Mouse (Mus musculus) layer of hippocampus, postnatal 14 days (tissue): ENCODE data around the gene Prkca. TPM values are rescaled to one million over a fixed set of nuclear protein-coding genes. Genes with fewer than 3 reads are reported as not detected.

Experiments used
- DNase-seq, 2 experiments: peaks; one replicate each; pipeline ENCODE4 v3.0.0; 2021 to 2022; ENCODE audit warnings: low spot score in 2 of 2, mixed read lengths in 1 of 2
- total RNA-seq, 2 experiments: library from RNA; stranded (reverse); gene quantifications; 2 replicates each; pipeline ENCODE4 v1.2.3; 2021

Gene Prkca
- total RNA-seq, 2 experiments from 2014 or later = 205 to 208 TPM

- DNase-seq = no peak
Measured at GRCm38 (mm10) chr11:108072606-108073243, 271.0 kb downstream of the Prkca start.

GRCm38 (mm10) chr11:108071230-108071629 is 272.5 kb downstream of the Prkca start:
- no peak for DNase-seq

GRCm38 (mm10) chr11:108070038-108070437 is 273.7 kb downstream of the Prkca start:
- no peak for DNase-seq

GRCm38 (mm10) chr11:108068430-108068829 is 275.3 kb downstream of the Prkca start:
- no peak for DNase-seq

- DNase-seq = no peak
Measured at GRCm38 (mm10) chr11:108067161-108067560, 276.6 kb downstream of the Prkca start.

GRCm38 (mm10) chr11:108064401-108064800 is 279.3 kb downstream of the Prkca start:
- no peak for DNase-seq

GRCm38 (mm10) chr11:108063096-108063495 is 280.6 kb downstream of the Prkca start:
- no peak for DNase-seq

- DNase-seq = no peak
Measured at GRCm38 (mm10) chr11:108061571-108062479, 281.9 kb downstream of the Prkca start.

- DNase-seq = no peak
Measured at GRCm38 (mm10) chr11:108057138-108057537, 286.6 kb downstream of the Prkca start.

GRCm38 (mm10) chr11:108054647-108055046 is 289.1 kb downstream of the Prkca start:
- no peak for DNase-seq

GRCm38 (mm10) chr11:108053746-108054145 is 290.0 kb downstream of the Prkca start:
- DNase-seq = no peak

GRCm38 (mm10) chr11:108041669-108042068 is 302.1 kb downstream of the Prkca start:
- no peak for DNase-seq

- DNase-seq = no peak
Measured at GRCm38 (mm10) chr11:108040823-108041222, 302.9 kb downstream of the Prkca start.

- no peak for DNase-seq
Measured at GRCm38 (mm10) chr11:108039761-108040160, 304.0 kb downstream of the Prkca start.

- no peak for DNase-seq
Measured at GRCm38 (mm10) chr11:108038989-108039388, 304.7 kb downstream of the Prkca start.

GRCm38 (mm10) chr11:108036339-108036738 is 307.4 kb downstream of the Prkca start:
- no peak for DNase-seq

- no peak for DNase-seq
Measured at GRCm38 (mm10) chr11:108035761-108036160, 308.0 kb downstream of the Prkca start.

- no peak for DNase-seq
Measured at GRCm38 (mm10) chr11:108034376-108034775, 309.4 kb downstream of the Prkca start.

GRCm38 (mm10) chr11:108032568-108032967 is 311.2 kb downstream of the Prkca start:
- DNase-seq = no peak

- DNase-seq = peak; percentile 30 to 62
Measured at GRCm38 (mm10) chr11:108030956-108031604, 312.6 kb downstream of the Prkca start.

- no peak for DNase-seq
Measured at GRCm38 (mm10) chr11:108029321-108029720, 314.4 kb downstream of the Prkca start.

GRCm38 (mm10) chr11:108028398-108028797 is 315.3 kb downstream of the Prkca start:
- DNase-seq = peak in 1 of 2 experiments; percentile 16
